Mouse (Mus musculus): Measurements from ENCODE around the gene Mustn1. TPM values are rescaled to one million over a fixed set of nuclear protein-coding genes. Genes with fewer than 3 reads are reported as not detected.

The Mustn1 gene
- polyA plus RNA-seq, 2 experiments = 0.55 to 0.72 TPM

DNA sequence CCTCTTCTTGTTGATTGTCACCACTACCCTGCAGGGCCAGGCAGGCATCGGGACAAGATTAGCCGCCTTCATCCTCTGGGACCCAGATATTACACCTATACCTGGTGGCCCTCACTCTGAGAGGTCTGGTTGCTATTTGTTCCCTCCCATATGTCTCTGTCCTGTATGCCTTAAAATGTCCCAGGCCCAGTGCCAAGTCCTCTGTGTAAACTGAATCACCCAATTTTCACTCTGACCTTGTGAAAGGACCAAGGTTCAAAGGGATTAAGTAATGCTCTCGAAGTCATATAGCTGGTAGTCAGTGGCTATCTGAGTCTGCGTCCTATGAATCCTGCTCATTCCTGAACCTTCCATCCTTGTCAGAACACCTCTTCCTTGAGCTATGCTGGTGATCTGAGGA lies 51.4 kb downstream of the Mustn1 start:
- Histone ChIP-seq H3K9me3 (ENCODE audit: control insufficient read depth, low read length) (no peaks in the 10 kb centered on the region), H3K9ac (replicated peaks) (no peak overlapping the region), H3K4me2 (ENCODE audit: low read depth) (no peak overlapping the region), H3K27ac (no peak overlapping the region), H3K4me3 (ENCODE audit: insufficient read depth in 1 of 2, low read depth in 2 of 2, low read length in 2 of 2) (no peak overlapping the region), H3K4me1 (replicated peaks; ENCODE audit: control insufficient read depth in 2 of 2, insufficient read depth in 2 of 2, low read length in 1 of 2) (no peaks in the 10 kb centered on the region), H3K36me3 (replicated peaks; ENCODE audit: control insufficient read depth, insufficient read depth, low read depth) (no peaks in the 10 kb centered on the region), H3K27me3 (ENCODE audit: control insufficient read depth, insufficient read depth, low read length) (no peaks in the 10 kb centered on the region)
- 65% methylated on average over 4 of the region's 4 CpGs for WGBS (ENCODE audit: insufficient replicate concordance)
- DNase-seq (ENCODE audit: low read depth in 3 of 3, low spot score in 3 of 3) (no peak), ATAC-seq (ENCODE audit: insufficient read depth) (no peak)
- TF ChIP-seq EP300 (IDR thresholded peaks at IDR 0.05; ENCODE audit: low read depth) (no peak), CTCF (IDR thresholded peaks at IDR 0.05; ENCODE audit: low read depth) (no peak)

Other genes with a start within 250 kb of the Mustn1 start
- gene Rft1, start 224.8 kb upstream of the Mustn1 start, polyA plus RNA-seq (2012; rRNA removed) = 3.0 and 3.4 TPM in 2 replicates
- gene Rft1, start 224.8 kb upstream of the Mustn1 start, polyA plus RNA-seq (2014; fragmentation: Nextera tagmentation; extraction: Ambion mirVana) = 2.8 and 2.9 TPM in 2 replicates
- gene Sfmbt1, start 164.4 kb upstream of the Mustn1 start, polyA plus RNA-seq (2012; rRNA removed) = 2.0 and 3.9 TPM in 2 replicates
- 11.9 and 13.0 TPM in 2 replicates for gene Sfmbt1, start 164.4 kb upstream of the Mustn1 start, polyA plus RNA-seq (2014; fragmentation: Nextera tagmentation; extraction: Ambion mirVana)
- 3.5 and 6.2 TPM in 2 replicates for gene Tmem110, start 53.6 kb upstream of the Mustn1 start, polyA plus RNA-seq (2012; rRNA removed)
- gene Tmem110, start 53.6 kb upstream of the Mustn1 start, polyA plus RNA-seq (2014; fragmentation: Nextera tagmentation; extraction: Ambion mirVana) = 8.2 and 11.0 TPM in 2 replicates
- gene Itih4, start 7.3 kb downstream of the Mustn1 start, polyA plus RNA-seq (2012; rRNA removed) = 34.6 and 56.0 TPM in 2 replicates
- 82.3 and 113 TPM in 2 replicates for gene Itih4, start 7.3 kb downstream of the Mustn1 start, polyA plus RNA-seq (2014; fragmentation: Nextera tagmentation; extraction: Ambion mirVana)
- gene Itih3, start 44.6 kb downstream of the Mustn1 start, polyA plus RNA-seq (2012; rRNA removed) = 124 and 152 TPM in 2 replicates
- 250 and 275 TPM in 2 replicates for gene Itih3, start 44.6 kb downstream of the Mustn1 start, polyA plus RNA-seq (2014; fragmentation: Nextera tagmentation; extraction: Ambion mirVana)
- gene Itih1, start 64.1 kb downstream of the Mustn1 start, polyA plus RNA-seq (2012; rRNA removed) = 27.6 and 29.6 TPM in 2 replicates
- gene Itih1, start 64.1 kb downstream of the Mustn1 start, polyA plus RNA-seq (2014; fragmentation: Nextera tagmentation; extraction: Ambion mirVana) = 27.2 and 29.3 TPM in 2 replicates
- gene Nek4, start 72.2 kb downstream of the Mustn1 start, polyA plus RNA-seq (2012; rRNA removed) = 2.2 and 3.0 TPM in 2 replicates
- gene Nek4, start 72.2 kb downstream of the Mustn1 start, polyA plus RNA-seq (2014; fragmentation: Nextera tagmentation; extraction: Ambion mirVana) = 2.6 and 3.7 TPM in 2 replicates
- 12.6 and 18.4 TPM in 2 replicates for gene Glt8d1, start 122.2 kb downstream of the Mustn1 start, polyA plus RNA-seq (2012; rRNA removed)
- gene Glt8d1, start 122.2 kb downstream of the Mustn1 start, polyA plus RNA-seq (2014; fragmentation: Nextera tagmentation; extraction: Ambion mirVana) = 17.5 and 17.7 TPM in 2 replicates
- 157 and 292 TPM in 2 replicates for gene Spcs1, start 122.5 kb downstream of the Mustn1 start, polyA plus RNA-seq (2012; rRNA removed)
- 307 and 323 TPM in 2 replicates for gene Spcs1, start 122.5 kb downstream of the Mustn1 start, polyA plus RNA-seq (2014; fragmentation: Nextera tagmentation; extraction: Ambion mirVana)
- 7.2 and 10.3 TPM in 2 replicates for gene Pbrm1, start 139.9 kb downstream of the Mustn1 start, polyA plus RNA-seq (2012; rRNA removed)
- gene Pbrm1, start 139.9 kb downstream of the Mustn1 start, polyA plus RNA-seq (2014; fragmentation: Nextera tagmentation; extraction: Ambion mirVana) = 35.3 and 36.9 TPM in 2 replicates
- gene Gnl3, start 140.0 kb downstream of the Mustn1 start, polyA plus RNA-seq (2012; rRNA removed) = 50.2 and 88.0 TPM in 2 replicates
- gene Gnl3, start 140.0 kb downstream of the Mustn1 start, polyA plus RNA-seq (2014; fragmentation: Nextera tagmentation; extraction: Ambion mirVana) = 90.8 and 91.8 TPM in 2 replicates
- 21.4 and 26.7 TPM in 2 replicates for gene Smim4, start 249.8 kb downstream of the Mustn1 start, polyA plus RNA-seq (2012; rRNA removed)
- 72.8 and 81.7 TPM in 2 replicates for gene Smim4, start 249.8 kb downstream of the Mustn1 start, polyA plus RNA-seq (2014; fragmentation: Nextera tagmentation; extraction: Ambion mirVana)

Measured in liver, embryonic 14.5 days (tissue).